Mouse (Mus musculus): ENCODE data around the gene Gm20388. TPM values are rescaled to one million over a fixed set of nuclear protein-coding genes. Genes with fewer than 3 reads are reported as not detected.
A peak's percentile ranks its signal among the peaks of the same experiment; 100 is the strongest.

Gene Gm20388
- polyA plus RNA-seq, 1 experiment from 2014 or later, result not detected

DNA sequence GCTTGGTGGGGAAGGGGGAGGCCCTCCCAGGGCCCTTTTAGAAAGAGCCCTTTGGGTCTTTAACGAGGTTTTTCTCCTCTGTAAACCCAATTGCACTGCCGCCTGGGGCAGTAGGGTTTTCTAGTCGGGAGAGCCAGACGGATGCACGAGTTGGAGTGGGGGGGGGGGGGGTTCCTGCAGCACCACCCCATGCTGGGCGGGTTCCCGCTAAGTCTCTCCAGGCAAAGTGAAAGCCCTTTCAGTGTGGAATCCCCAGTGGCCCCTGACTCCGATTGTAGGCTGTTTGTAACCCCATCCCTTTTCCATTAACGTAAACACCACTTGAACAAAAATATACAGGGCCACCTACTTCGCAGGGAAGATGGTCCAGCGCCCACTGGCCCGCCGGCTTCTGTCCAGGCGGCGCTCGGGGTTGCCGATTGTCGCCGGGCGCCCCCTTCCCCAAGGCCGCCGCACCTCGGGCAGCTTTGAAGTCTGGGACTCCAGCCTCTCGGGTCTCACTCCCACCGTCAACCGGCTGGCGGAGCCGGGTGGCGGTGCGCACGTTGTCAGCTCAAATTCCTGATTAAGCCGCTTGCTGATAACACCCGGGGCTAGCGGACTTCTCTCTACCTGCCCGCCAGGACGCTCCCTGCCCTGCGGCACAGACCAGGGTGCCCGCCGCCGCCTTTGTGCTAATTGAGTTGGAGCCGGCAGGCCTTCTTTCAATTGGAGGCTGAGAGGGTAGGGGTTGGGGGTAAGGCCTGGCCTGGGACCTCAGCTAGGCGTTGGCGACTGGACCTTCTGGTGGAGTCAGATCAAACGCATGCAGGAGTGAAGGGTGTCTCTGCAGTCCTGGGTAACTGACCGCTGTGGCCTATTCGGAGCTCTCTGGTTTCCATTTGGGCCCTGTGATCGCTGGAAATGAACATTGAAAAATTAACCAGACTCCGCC is 1162.8 kb downstream of the Gm20388 start:
- Histone ChIP-seq H3K36me3 (no peaks in the 10 kb centered on the region), H3K4me2 (peak overlapping the region; percentile 53), H3K4me3 (peak overlapping the region; percentile 25), H3K4me1 (peaks cover 20% of the 10 kb centered on the region), H3K9ac (no peak overlapping the region), H3K9me3 (no peaks in the 10 kb centered on the region), H3K27ac (replicated peaks) (no peak overlapping the region), H3K27me3 (replicated peaks) (peaks cover 99% of the 10 kb centered on the region)
- 1% methylated on average over 48 of the region's 48 CpGs for WGBS
- ATAC-seq (ENCODE audit: extremely low read depth, insufficient number of reproducible peaks, low FRiP score, low TSS enrichment), result no peak

DNA sequence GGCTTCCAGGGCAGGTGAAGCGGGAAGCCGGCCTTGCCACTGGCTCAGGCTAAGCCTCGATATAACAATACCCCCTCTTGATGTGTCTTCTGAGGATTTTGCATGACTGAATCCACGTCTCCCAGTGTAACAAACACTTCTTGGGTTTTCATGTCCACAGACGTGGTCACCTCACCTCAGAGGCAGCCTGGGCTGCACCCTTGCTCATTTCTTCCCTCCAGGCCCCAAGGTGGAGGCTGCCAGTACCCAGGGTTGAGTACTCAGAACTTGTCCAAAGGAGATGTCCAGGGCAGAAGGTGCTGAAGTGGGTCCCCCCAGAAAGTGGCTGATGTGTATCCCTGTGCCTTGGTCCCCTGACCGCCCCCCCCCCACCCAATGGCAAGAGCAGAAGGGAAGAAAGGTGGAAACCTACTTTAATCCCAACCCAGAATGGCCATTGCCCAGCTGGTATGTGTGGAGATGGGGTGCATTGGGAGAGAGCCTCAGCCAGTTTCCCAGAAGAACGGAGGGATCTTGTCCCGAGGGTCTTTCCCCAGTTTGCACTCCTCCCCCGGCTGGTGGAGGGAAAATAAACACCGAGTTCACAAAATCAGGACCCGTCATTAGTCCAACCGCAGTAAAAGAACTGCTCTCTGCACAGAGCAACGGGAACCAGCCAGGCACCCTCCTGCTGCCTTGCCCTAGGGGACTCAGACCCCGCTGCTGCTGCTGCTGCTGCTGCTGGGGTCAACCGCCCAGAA is 1163.6 kb downstream of the Gm20388 start:
- no peaks in the 10 kb centered on the region for H3K9me3 ChIP-seq
- 4% methylated on average over 15 of the region's 15 CpGs for WGBS
- H3K4me2 ChIP-seq, result no peak overlapping the region
- H3K9ac ChIP-seq, result no peak overlapping the region
- no peaks in the 10 kb centered on the region for H3K36me3 ChIP-seq
- H3K27me3 ChIP-seq (replicated peaks), result peaks cover 99% of the 10 kb centered on the region
- no peak for ATAC-seq (ENCODE audit: extremely low read depth, insufficient number of reproducible peaks, low FRiP score, low TSS enrichment)
- H3K4me3 ChIP-seq, result no peak overlapping the region
- H3K4me1 ChIP-seq, result peaks cover 20% of the 10 kb centered on the region
- H3K27ac ChIP-seq (replicated peaks), result no peak overlapping the region

DNA sequence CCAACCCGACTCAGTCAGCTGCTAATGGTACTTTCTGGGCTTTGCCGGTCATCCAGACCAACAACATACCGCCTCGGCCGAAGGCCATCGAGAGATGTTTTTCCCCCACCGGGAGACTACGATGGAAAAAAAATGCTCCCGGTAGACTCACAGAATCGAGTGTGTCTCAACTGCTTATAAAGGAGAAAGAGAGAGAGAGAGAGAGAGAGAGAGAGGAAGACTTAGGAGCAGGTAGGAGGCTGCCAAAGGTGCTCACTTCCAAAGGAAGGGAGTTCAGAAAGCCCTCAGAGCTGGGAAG is 1164.2 kb downstream of the Gm20388 start:
- under 1% methylated on average over 10 of the region's 10 CpGs for WGBS
- no peak overlapping the region for H3K4me2 ChIP-seq
- peaks cover 99% of the 10 kb centered on the region for H3K27me3 ChIP-seq (replicated peaks)
- ATAC-seq (ENCODE audit: extremely low read depth, insufficient number of reproducible peaks, low FRiP score, low TSS enrichment), result no peak
- H3K4me3 ChIP-seq, result no peak overlapping the region
- no peaks in the 10 kb centered on the region for H3K36me3 ChIP-seq
- H3K27ac ChIP-seq (replicated peaks), result no peak overlapping the region
- H3K9ac ChIP-seq, result no peak overlapping the region
- H3K4me1 ChIP-seq, result peaks cover 20% of the 10 kb centered on the region
- H3K9me3 ChIP-seq, result no peaks in the 10 kb centered on the region

DNA sequence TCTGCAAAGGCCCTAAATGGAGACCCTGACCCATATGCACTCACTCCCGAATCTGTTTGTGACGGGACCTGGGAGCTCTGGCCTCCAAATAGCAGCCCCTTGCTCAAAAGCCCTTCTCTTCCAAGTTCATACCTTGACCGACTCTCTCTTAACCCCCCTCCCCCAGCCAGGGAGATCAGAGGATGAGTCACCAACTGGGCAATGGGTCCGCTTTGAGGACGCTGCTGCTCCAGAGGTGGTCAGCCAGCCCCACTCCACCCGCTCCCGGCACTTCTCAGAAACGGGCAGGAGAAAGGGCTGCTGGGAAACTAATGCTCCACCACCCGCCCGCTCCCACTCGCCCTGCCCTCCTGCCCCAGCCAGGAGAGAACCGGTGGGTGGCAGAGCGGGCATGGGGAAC is 1165.3 kb downstream of the Gm20388 start:
- Histone ChIP-seq H3K4me1 (peaks cover 25% of the 10 kb centered on the region), H3K4me3 (no peak overlapping the region), H3K9ac (no peak overlapping the region), H3K27me3 (replicated peaks) (peaks cover 99% of the 10 kb centered on the region), H3K27ac (replicated peaks) (no peak overlapping the region), H3K9me3 (no peaks in the 10 kb centered on the region), H3K4me2 (no peak overlapping the region), H3K36me3 (no peaks in the 10 kb centered on the region)
- 6% methylated on average over 13 of the region's 13 CpGs for WGBS
- no peak for ATAC-seq (ENCODE audit: extremely low read depth, insufficient number of reproducible peaks, low FRiP score, low TSS enrichment)

DNA sequence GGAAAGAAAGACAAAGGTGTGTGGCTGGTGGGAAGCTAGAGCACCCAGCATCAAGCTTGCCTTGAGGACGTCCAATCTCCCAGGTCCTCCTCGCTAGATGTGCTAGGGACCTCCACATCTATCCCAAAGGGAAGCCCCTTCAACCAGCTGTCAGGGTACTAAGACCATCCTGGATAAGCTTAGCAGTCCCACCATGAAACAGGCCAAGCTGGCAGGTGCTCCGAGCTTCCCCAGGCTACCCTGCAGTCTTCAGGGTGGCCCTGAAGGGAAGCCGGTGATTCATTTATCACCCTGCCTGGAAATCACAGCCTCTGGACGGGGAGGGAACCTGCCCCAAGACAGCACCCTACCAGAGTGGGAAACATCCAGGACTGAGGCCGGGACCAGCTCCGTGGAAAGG is 1165.9 kb downstream of the Gm20388 start:
- Histone ChIP-seq H3K4me1 (peaks cover 20% of the 10 kb centered on the region), H3K9me3 (no peaks in the 10 kb centered on the region), H3K4me3 (no peak overlapping the region), H3K27me3 (replicated peaks) (peaks cover 99% of the 10 kb centered on the region), H3K27ac (replicated peaks) (no peak overlapping the region), H3K9ac (no peak overlapping the region), H3K4me2 (no peak overlapping the region), H3K36me3 (no peaks in the 10 kb centered on the region)
- WGBS, result 12% methylated on average over 7 of the region's 7 CpGs
- ATAC-seq (ENCODE audit: extremely low read depth, insufficient number of reproducible peaks, low FRiP score, low TSS enrichment), result no peak

DNA sequence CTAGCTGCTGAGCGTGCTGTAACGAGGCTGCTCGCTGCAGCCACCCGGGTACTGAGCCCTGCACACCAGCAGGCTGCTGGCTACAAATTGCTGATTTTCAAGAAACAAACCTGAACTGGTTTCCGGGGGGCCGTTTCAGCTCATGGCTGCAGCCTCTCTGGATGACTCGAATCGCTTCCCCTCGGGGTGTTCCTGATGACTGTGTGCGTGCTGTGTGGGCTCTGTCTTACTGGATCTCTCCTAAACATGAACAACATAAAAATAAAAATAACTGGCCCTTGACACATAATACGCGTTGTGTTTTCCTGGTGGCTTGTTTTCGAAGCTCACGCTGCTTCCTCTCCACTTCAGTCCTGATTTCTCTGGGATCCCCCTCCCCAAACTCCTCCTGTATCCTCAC is 1168.1 kb downstream of the Gm20388 start:
- 6% methylated on average over 14 of the region's 14 CpGs for WGBS

DNA sequence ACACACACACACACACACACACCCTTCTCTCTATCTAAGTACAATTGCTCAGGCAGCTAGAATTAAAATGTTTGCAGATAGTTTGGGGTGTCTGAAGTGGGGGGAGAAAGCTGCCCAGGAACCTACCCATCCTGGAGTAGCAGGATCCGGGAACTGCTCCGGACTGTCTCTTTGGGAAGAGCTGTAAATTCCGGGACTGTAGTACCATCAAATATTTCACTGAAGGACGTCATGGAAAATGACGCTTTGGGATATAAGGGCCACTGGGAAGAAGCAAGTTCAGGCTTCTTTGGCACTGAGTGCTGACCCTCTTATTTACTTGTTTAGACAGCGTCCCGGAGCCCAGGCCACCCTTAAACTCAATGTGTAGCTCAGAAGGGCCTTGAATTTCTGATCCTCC is 1168.6 kb downstream of the Gm20388 start:
- peaks cover 20% of the 10 kb centered on the region for H3K4me1 ChIP-seq
- H3K4me2 ChIP-seq, result no peak overlapping the region
- no peak overlapping the region for H3K4me3 ChIP-seq
- H3K9ac ChIP-seq, result no peak overlapping the region
- peaks cover 99% of the 10 kb centered on the region for H3K27me3 ChIP-seq (replicated peaks)
- no peaks in the 10 kb centered on the region for H3K36me3 ChIP-seq
- ATAC-seq (ENCODE audit: extremely low read depth, insufficient number of reproducible peaks, low FRiP score, low TSS enrichment), result no peak
- H3K9me3 ChIP-seq, result no peaks in the 10 kb centered on the region
- no peak overlapping the region for H3K27ac ChIP-seq (replicated peaks)
- 4% methylated on average over 7 of the region's 7 CpGs for WGBS

More for the DNA sequence above, 1168.1 kb downstream of the Gm20388 start:
- Histone ChIP-seq H3K4me2 (no peak overlapping the region), H3K4me1 (peaks cover 19% of the 10 kb centered on the region), H3K9ac (no peak overlapping the region), H3K36me3 (no peaks in the 10 kb centered on the region), H3K27me3 (replicated peaks) (peaks cover 99% of the 10 kb centered on the region), H3K9me3 (no peaks in the 10 kb centered on the region), H3K27ac (replicated peaks) (no peak overlapping the region), H3K4me3 (no peak overlapping the region)
- ATAC-seq (ENCODE audit: extremely low read depth, insufficient number of reproducible peaks, low FRiP score, low TSS enrichment), result no peak

DNA sequence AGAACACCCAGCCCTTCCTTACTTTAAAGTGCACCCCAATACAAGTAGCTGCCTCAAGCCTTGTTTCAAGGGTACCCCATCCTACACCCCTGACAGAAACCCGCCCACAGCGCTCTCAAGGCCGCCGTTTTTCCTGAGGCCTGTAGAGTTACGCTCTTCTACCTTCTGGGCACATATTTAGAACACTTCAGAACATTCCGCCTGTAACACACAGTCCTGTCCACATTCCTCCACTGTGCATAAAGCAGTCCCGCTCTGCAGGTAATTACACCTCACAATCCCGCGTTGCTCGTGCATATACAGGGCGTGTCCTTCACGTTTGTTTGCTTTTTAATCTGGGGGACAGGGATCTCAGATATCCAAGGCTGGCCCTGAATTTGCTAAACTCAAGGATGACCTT is 1169.3 kb downstream of the Gm20388 start:
- Histone ChIP-seq H3K4me2 (peak overlapping the region; percentile 85), H3K36me3 (no peaks in the 10 kb centered on the region), H3K4me3 (no peak overlapping the region), H3K27ac (replicated peaks) (no peak overlapping the region), H3K4me1 (peaks cover 28% of the 10 kb centered on the region), H3K9me3 (no peaks in the 10 kb centered on the region), H3K27me3 (replicated peaks) (peaks cover 99% of the 10 kb centered on the region), H3K9ac (no peak overlapping the region)
- ATAC-seq (ENCODE audit: extremely low read depth, insufficient number of reproducible peaks, low FRiP score, low TSS enrichment), result no peak
- 5% methylated on average over 12 of the region's 12 CpGs for WGBS

DNA sequence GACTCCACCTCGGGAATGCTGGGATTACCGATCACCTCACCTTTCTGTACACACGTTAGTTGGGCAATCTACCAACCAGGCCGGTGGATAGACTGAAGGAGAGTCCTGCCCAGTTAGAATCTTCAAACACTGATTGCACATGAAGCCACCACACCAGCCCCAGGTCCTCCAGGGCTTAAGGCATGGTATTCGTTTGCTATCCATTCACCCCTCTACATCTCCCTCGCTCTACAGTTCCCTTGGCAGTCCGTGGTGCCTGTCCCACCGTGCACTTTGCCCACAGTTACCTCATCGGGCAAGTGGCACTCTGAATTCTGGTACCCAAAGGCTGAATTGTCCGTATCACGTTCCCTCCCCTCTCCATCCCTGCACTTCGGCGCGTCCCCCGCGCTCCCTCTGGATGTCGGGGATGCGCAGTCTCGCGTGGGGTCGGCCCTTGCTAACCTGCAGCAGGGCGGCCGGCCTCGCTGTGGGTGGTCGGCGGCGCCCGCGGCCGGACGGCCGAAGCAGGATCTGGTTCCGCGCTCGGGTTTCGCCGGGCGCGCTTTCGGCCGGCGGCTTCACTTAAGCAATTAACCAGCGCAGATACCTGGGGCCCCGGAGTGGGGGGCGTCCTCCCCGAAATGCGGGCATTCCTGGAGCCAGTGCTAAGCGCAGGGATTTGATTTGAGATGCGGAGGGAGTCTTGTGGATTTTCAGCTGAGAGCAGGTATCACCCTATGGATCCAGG is 1169.9 kb downstream of the Gm20388 start:
- H3K9ac ChIP-seq, result peak overlapping the region; percentile 59
- peak overlapping the region; percentile 24 for H3K4me3 ChIP-seq
- H3K9me3 ChIP-seq, result no peaks in the 10 kb centered on the region
- no peak for ATAC-seq (ENCODE audit: extremely low read depth, insufficient number of reproducible peaks, low FRiP score, low TSS enrichment)
- no peak overlapping the region for H3K27ac ChIP-seq (replicated peaks)
- H3K4me1 ChIP-seq, result peaks cover 29% of the 10 kb centered on the region
- H3K4me2 ChIP-seq, result peak overlapping the region; percentile 85
- peaks cover 99% of the 10 kb centered on the region for H3K27me3 ChIP-seq (replicated peaks)
- no peaks in the 10 kb centered on the region for H3K36me3 ChIP-seq
- under 1% methylated on average over 49 of the region's 49 CpGs for WGBS

DNA sequence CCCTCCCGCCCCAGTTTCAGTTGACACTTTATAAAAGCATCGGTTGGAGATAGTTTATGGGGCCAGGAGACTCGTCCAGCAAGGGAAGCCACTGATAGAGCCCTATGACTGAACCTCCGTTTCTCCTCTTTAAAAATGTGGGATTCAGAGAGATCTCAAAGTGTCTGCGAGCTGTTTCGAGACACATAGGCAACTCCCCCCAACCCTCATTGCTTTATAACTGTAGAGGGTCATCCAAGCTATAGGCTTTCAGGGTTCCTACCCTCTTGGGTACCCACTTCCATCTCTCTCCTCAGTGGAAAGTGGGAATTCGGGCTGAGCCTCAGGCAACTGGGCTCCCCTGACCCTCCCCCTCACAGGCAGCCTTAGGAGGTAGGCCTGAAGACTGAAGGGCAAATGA is 1170.8 kb downstream of the Gm20388 start:
- peak overlapping the region; percentile 85; the same call in 1 of the 2 replicates for H3K4me2 ChIP-seq
- no peak overlapping the region for H3K9ac ChIP-seq
- 7% methylated on average over 7 of the region's 7 CpGs for WGBS
- no peaks in the 10 kb centered on the region for H3K9me3 ChIP-seq
- no peak for ATAC-seq (ENCODE audit: extremely low read depth, insufficient number of reproducible peaks, low FRiP score, low TSS enrichment)
- peaks cover 99% of the 10 kb centered on the region for H3K27me3 ChIP-seq (replicated peaks)
- H3K4me1 ChIP-seq, result peaks cover 29% of the 10 kb centered on the region
- no peaks in the 10 kb centered on the region for H3K36me3 ChIP-seq
- H3K4me3 ChIP-seq, result peak overlapping the region; percentile 69; the same call in 1 of the 2 replicates
- H3K27ac ChIP-seq (replicated peaks), result no peak overlapping the region

Data from heart, embryonic 13.5 days (tissue).